Mouse (Mus musculus) kidney, embryonic 14.5 days (tissue): ENCODE results near the gene Ccdc157. TPM values are rescaled to one million over a fixed set of nuclear protein-coding genes. Genes with fewer than 3 reads are reported as not detected.

ENCODE experiments used
- ATAC-seq: fragments of 200-750 bp; cut with Nextera tagmentation; 2 replicates; pipeline ENCODE4 v1.8.0; 2017; ENCODE audit warnings: moderate number of reproducible peaks, mild to moderate bottlenecking, moderate TSS enrichment, moderate library complexity; ENCODE audit not compliant: low FRiP score, low TSS enrichment
- H3K27ac ChIP-seq: fragments of 300-500 bp; sonication (generic); 2 replicates; pipeline ENCODE4 v1.5.1; 2014; ENCODE audit warnings: low read depth, mild to moderate bottlenecking, low read length, moderate library complexity, mixed read lengths
- H3K27me3 ChIP-seq: fragments of 300-500 bp; sonication (generic); 2 replicates; pipeline ENCODE4 v1.6.1; 2014; ENCODE audit warnings: mild to moderate bottlenecking, low read length; ENCODE audit not compliant: control insufficient read depth, insufficient read depth
- H3K36me3 ChIP-seq: fragments of 300-500 bp; sonication (generic); 2 replicates; pipeline ENCODE4 v1.6.1; 2014; ENCODE audit warnings: low read length, mixed read lengths; ENCODE audit not compliant: control insufficient read depth, insufficient read depth
- H3K4me1 ChIP-seq: fragments of 300-500 bp; sonication (generic); 2 replicates; pipeline ENCODE4 v1.6.1; 2014; ENCODE audit warnings: low read length, mixed read lengths; ENCODE audit not compliant: control insufficient read depth, insufficient read depth
- H3K4me2 ChIP-seq: fragments of 300-500 bp; sonication (generic); replicated peaks from 2 replicates; pipeline ENCODE4 v1.6.1; 2014; ENCODE audit warnings: low read depth, mild to moderate bottlenecking, low read length
- H3K4me3 ChIP-seq: fragments of 300-500 bp; sonication (generic); 2 replicates; pipeline ENCODE4 v1.5.1; 2014; ENCODE audit warnings: mild to moderate bottlenecking, low read length
- H3K9ac ChIP-seq: fragments of 300-500 bp; sonication (generic); 2 replicates; pipeline ENCODE4 v1.6.1; 2014; ENCODE audit warnings: low read depth, mild to moderate bottlenecking, low read length, moderate library complexity
- H3K9me3 ChIP-seq: fragments of 300-500 bp; sonication (generic); 2 replicates; pipeline ENCODE4 v1.6.1; 2016; ENCODE audit warnings: low read length; ENCODE audit not compliant: control insufficient read depth
- WGBS: fragments of 180-500 bp; shearing (Covaris S2); extraction: QIAGEN DNeasy Blood & Tissue Kit; methylation state at CpG from one replicate; pipeline ENCODE4 v1.1.7; 2014; 5-methylcytosine and 5-hydroxymethylcytosine counted together
- polyA plus RNA-seq: library from polyadenylated mRNA; unstranded; fragments of >200 nt; fragmentation: Nextera tagmentation; extraction: Ambion mirVana; gene quantifications from 2 replicates; pipeline ENCODE4 v1.2.1, GENCODE M21; 2014

Gene Ccdc157
- polyA plus RNA-seq, 1 experiment from 2014 or later: 6.8 TPM

GRCm38 (mm10) chr11:4105444-4105843, 54.6 kb downstream of the Ccdc157 start:
- no peak overlapping the region for H3K4me2 ChIP-seq
- H3K4me3 ChIP-seq: no peak overlapping the region
- H3K9ac ChIP-seq: no peak overlapping the region
- 19% methylated on average over 6 of the region's 6 CpGs for WGBS
- no peak overlapping the region for H3K27ac ChIP-seq
- no peaks in the 10 kb centered on the region for H3K36me3 ChIP-seq
- ATAC-seq: no peak
- H3K4me1 ChIP-seq: no peaks in the 10 kb centered on the region
- H3K27me3 ChIP-seq: no peaks in the 10 kb centered on the region
- H3K9me3 ChIP-seq: no peaks in the 10 kb centered on the region

GRCm38 (mm10) chr11:4104989-4105388, 55.1 kb downstream of the Ccdc157 start:
- H3K4me1 ChIP-seq: no peaks in the 10 kb centered on the region
- no peak overlapping the region for H3K4me3 ChIP-seq
- WGBS: 56% methylated on average over 5 of the region's 5 CpGs
- H3K4me2 ChIP-seq: no peak overlapping the region
- no peak overlapping the region for H3K9ac ChIP-seq
- no peak overlapping the region for H3K27ac ChIP-seq
- no peaks in the 10 kb centered on the region for H3K9me3 ChIP-seq
- H3K27me3 ChIP-seq: no peaks in the 10 kb centered on the region
- no peaks in the 10 kb centered on the region for H3K36me3 ChIP-seq
- no peak for ATAC-seq

GRCm38 (mm10) chr11:4103522-4103921, 56.6 kb downstream of the Ccdc157 start:
- H3K4me3 ChIP-seq: no peak overlapping the region
- ATAC-seq: no peak
- no peaks in the 10 kb centered on the region for H3K9me3 ChIP-seq
- H3K36me3 ChIP-seq: no peaks in the 10 kb centered on the region
- 80% methylated on average over 14 of the region's 14 CpGs for WGBS
- no peak overlapping the region for H3K9ac ChIP-seq
- no peak overlapping the region for H3K4me2 ChIP-seq
- no peak overlapping the region for H3K27ac ChIP-seq
- no peaks in the 10 kb centered on the region for H3K27me3 ChIP-seq
- no peaks in the 10 kb centered on the region for H3K4me1 ChIP-seq

- Histone ChIP-seq H3K4me1 (peaks cover 4% of the 10 kb centered on the region; the same call in 1 of the 2 replicates), H3K4me2 (no peak overlapping the region)
- no peak for ATAC-seq
Measured at GRCm38 (mm10) chr11:4101851-4102250, 58.2 kb downstream of the Ccdc157 start.

GRCm38 (mm10) chr11:4099447-4099846, 60.6 kb downstream of the Ccdc157 start:
- Histone ChIP-seq H3K9me3 (no peaks in the 10 kb centered on the region), H3K27me3 (no peaks in the 10 kb centered on the region), H3K4me1 (peaks cover 14% of the 10 kb centered on the region), H3K4me3 (no peak overlapping the region), H3K9ac (no peak overlapping the region; the same call in 1 of the 2 replicates), H3K27ac (no peak overlapping the region), H3K36me3 (no peaks in the 10 kb centered on the region), H3K4me2 (no peak overlapping the region)
- no peak for ATAC-seq
- WGBS: 79% methylated on average over 3 of the region's 3 CpGs

More at GRCm38 (mm10) chr11:4101851-4102250, 58.2 kb downstream of the Ccdc157 start:
- Histone ChIP-seq H3K9ac (no peak overlapping the region), H3K36me3 (no peaks in the 10 kb centered on the region), H3K27ac (no peak overlapping the region), H3K4me3 (no peak overlapping the region), H3K9me3 (no peaks in the 10 kb centered on the region), H3K27me3 (no peaks in the 10 kb centered on the region)
- WGBS: 86% methylated on average over 5 of the region's 5 CpGs

- Histone ChIP-seq H3K9ac (no peak overlapping the region), H3K4me2 (no peak overlapping the region), H3K9me3 (no peaks in the 10 kb centered on the region), H3K4me1 (peaks cover 15% of the 10 kb centered on the region), H3K36me3 (no peaks in the 10 kb centered on the region), H3K4me3 (no peak overlapping the region), H3K27me3 (no peaks in the 10 kb centered on the region), H3K27ac (no peak overlapping the region)
- no peak for ATAC-seq
- 76% methylated on average over 7 of the region's 7 CpGs for WGBS
Measured at GRCm38 (mm10) chr11:4098816-4099215, 61.3 kb downstream of the Ccdc157 start.

- Histone ChIP-seq H3K36me3 (no peaks in the 10 kb centered on the region), H3K9me3 (no peaks in the 10 kb centered on the region), H3K27me3 (no peaks in the 10 kb centered on the region), H3K9ac (no peak overlapping the region), H3K4me1 (peaks cover 15% of the 10 kb centered on the region), H3K4me3 (no peak overlapping the region), H3K27ac (no peak overlapping the region), H3K4me2 (no peak overlapping the region)
- 72% methylated on average over 8 of the region's 8 CpGs for WGBS
- ATAC-seq: no peak
Measured at GRCm38 (mm10) chr11:4098120-4098519, 62.0 kb downstream of the Ccdc157 start.

- WGBS: 25% methylated on average over 10 of the region's 10 CpGs
- ATAC-seq: peak; percentile 44
Measured at GRCm38 (mm10) chr11:4097091-4097621, 62.9 kb downstream of the Ccdc157 start.

GRCm38 (mm10) chr11:4096054-4096984, 63.8 kb downstream of the Ccdc157 start:
- peak overlapping the region; percentile 76 for H3K9ac ChIP-seq
- peak overlapping the region; percentile 89 for H3K27ac ChIP-seq
- no peaks in the 10 kb centered on the region for H3K27me3 ChIP-seq
- no peaks in the 10 kb centered on the region; the same call in 1 of the 2 replicates for H3K36me3 ChIP-seq
- H3K4me3 ChIP-seq: peak overlapping the region; percentile 65
- peaks cover 15% of the 10 kb centered on the region for H3K4me1 ChIP-seq
- 3% methylated on average over 45 of the region's 45 CpGs for WGBS
- peak; percentile 94 for ATAC-seq
- H3K9me3 ChIP-seq: no peaks in the 10 kb centered on the region
- peak overlapping the region; percentile 81 for H3K4me2 ChIP-seq

More at GRCm38 (mm10) chr11:4097091-4097621, 62.9 kb downstream of the Ccdc157 start:
- Histone ChIP-seq H3K4me2 (peak overlapping the region; percentile 81), H3K27me3 (no peaks in the 10 kb centered on the region), H3K9me3 (no peaks in the 10 kb centered on the region), H3K9ac (peak overlapping the region; percentile 76), H3K36me3 (no peaks in the 10 kb centered on the region), H3K4me1 (peaks cover 15% of the 10 kb centered on the region), H3K4me3 (peak overlapping the region; percentile 65), H3K27ac (peak overlapping the region; percentile 89)
